Mouse (Mus musculus) left cerebral cortex, postnatal 36 days (tissue): ENCODE measurements around the gene Cacna2d3. TPM values are rescaled to one million over a fixed set of nuclear protein-coding genes. Genes with fewer than 3 reads are reported as not detected.

ENCODE experiments used
- DNase-seq, 2 experiments: peaks; one replicate each; pipeline ENCODE4 v3.0.0; 2021 to 2022; ENCODE audit warnings: low spot score in 2 of 2, mixed read lengths in 1 of 2
- intact Hi-C: fragments of 180-260 bp; cut with DNase I; formaldehyde crosslinking; loops from one replicate; pipeline ENCODE4 v1.15.1; 2025
- total RNA-seq, 2 experiments: library from RNA; stranded (reverse); gene quantifications; 2 replicates each; pipeline ENCODE4 v1.2.3; 2021

The Cacna2d3 gene
- total RNA-seq, 2 experiments from 2014 or later = 108 to 117 TPM

DNA sequence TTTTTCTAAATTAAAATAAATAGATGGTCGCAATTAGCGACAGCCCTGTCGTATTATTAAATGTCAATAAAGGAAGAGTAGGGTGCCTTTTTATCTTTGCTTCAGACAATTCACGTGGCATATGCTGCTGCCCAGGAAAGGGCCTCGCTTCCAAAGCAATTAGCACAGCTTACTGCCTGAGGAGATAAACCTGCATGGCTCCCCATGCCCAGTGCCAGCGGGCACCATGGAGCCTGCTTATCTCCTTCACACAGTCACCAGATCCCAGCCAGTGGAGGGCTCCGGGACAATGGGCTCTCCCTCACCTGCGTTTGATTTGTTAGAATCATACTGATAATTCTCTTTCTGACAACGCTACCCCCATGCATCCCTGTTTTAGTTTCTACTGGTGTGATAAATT is 416.0 kb downstream of the Cacna2d3 start:
- intact Hi-C loops = no loop called here

DNA sequence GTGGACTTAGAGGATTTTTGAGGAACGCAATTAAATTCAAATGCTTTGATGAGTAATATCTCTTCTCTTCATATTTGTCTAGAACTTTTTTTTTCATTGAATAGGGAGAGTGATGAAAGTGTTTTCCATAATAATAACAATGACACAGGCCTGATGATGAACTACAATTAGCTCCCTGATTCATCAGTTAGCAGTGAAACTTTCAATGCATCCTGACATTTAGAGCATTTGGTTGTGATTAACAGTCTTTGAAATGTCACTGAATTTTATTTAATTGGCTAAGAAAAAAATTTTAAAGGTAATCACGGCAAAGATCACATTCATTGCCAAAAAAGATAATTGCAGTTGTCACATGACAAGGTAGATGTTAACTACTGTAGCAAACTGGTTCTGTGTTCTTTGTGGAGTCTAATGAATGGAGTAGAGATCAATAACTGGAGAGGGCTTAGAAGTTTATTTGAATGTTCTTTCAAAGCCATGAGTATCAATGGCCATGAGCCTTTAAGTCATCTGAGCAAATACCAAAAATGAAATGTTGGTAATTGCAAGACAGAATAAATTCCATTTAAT is 425.4 kb downstream of the Cacna2d3 start:
- intact Hi-C loops = no loop called here
- no peak for DNase-seq

More for the DNA sequence above, 416.0 kb downstream of the Cacna2d3 start:
- no peak for DNase-seq

DNA sequence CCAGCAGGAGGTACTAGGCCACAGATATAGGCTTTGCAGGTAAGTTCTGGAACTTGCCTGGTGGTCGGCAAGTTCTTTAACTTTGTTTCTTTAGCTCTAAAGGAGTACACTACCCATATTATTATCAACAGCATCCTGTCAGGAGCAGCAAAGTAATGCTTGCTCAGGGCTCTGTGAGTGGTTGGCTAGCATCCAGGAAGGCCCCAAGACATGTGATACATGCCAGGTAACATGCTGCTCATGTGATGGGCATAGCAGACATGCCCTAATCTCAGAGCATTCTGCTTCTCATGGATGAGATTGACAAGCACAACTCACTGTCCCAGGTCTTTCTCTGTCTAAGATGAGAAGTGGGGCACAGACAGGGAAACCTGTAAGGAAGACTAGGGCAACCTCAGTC is 442.8 kb downstream of the Cacna2d3 start:
- no peak for DNase-seq
- intact Hi-C loops = no loop called here

DNA sequence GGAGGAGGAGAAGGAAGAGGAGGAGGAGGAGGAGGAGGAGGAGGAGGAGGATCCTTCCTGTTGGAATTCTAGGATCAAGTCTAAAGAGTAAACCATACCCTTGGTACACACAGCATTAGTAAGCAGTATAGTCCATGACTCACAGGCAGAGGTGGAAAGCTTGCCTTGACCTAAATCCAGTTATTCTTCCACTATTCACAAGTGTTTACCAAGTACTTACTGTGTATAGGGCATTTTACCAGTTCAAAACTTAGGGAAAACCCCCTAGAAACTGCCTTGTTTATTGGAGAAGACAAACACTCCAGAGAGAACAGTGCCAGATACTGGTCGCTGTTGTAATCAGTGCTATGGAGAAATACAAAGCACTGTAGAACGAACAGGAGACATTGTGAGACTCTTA is 443.3 kb downstream of the Cacna2d3 start:
- intact Hi-C loops = no loop called here
- no peak for DNase-seq

DNA sequence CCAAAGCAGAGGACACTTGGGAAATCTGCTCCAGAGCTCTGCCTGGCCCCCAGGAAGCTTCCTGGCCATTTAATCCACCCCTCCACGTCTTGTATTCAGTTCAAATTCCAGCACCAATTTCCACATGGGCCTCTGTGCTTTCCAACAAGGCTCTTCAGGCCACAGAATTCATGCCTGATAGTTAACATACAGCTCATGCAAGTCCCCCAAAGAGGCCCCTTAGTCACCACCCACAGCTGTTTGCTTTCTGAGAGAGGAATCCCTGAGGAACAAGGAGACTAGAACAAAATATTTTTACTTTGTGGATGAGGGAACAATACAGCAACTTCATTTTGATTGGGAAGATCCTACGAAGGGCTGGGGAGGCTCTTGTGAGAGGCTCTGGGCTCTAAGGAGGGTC is 444.0 kb downstream of the Cacna2d3 start:
- no peak for DNase-seq
- intact Hi-C loops = no loop called here

DNA sequence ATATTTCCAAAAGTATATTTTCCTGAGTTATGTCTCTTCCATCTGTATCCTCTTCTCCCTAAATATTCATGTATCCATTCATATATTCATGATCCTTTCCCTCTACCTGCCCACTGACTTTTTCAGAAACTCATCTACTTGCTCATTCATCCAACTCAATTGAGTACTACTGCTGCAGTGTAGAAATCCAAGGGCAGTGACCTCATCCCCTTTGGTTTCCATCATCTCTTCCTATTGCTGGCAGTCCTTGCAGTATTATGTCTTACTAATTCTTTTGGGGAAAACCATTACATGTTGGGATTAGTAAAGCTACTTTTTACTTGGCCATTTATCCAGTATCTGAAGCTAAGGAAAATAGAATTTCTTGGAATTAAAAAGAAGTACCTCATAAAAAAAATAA is 447.8 kb downstream of the Cacna2d3 start:
- DNase-seq = no peak
- intact Hi-C loops = no loop called here

DNA sequence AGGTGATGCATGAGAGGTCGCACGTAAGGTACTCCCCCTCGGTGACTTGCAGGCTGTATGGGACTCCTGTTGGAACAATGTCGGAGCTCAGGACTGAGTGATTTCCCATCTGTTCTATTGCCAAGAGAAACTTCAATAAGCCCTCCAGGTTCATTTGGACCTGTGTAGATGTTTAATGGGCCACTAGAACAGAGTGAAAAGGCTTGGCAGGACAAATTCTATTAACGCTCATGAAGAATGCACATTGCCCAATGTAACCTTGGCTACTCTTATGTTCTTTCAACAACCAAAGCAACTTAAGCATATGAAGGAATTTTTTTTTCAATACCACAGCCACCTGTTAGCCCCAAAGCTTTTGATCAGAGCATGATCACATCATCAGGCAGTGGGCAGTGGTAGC is 451.1 kb downstream of the Cacna2d3 start:
- intact Hi-C loops = no loop called here
- DNase-seq = no peak

DNA sequence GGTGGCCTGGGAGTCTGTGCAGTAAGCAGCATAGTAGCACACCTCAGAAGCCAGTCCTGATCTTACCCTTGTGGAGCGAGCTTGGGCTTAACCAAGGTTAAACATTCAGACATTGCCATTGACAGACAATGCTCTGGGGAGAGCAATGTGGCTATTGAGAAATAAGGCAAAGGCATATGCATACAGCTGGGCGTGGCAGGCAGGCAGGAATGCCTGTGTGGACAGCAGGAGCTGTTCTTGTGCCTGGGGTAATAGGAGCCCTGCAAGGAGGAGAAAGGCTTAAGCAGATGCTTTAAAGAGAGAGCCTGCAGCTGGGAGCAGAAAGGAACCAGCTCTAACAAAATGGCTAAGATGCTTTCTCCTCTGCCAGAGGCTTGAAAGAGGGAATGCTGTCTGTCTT is 451.8 kb downstream of the Cacna2d3 start:
- intact Hi-C loops = no loop called here

DNA sequence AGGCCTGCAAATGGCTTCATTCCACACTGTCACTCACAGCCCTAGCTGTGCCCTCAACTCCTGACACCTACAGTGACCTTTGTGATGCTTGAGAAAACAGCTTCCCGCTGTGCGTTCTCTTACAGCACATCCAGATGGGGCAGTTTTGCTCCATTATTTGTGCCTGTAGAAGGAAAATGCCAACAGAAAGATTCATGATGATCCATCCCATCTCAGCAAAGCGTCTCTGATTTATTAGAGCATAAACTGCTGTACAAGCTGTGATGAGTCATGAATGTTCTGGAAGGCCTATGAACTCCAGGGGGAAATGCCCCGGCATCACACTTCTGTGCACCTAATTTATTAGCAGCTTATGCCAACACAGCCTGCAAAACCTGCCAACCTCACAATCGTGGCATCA is 453.1 kb downstream of the Cacna2d3 start:
- DNase-seq = no peak
- intact Hi-C loops = no loop called here

More for the DNA sequence above, 451.8 kb downstream of the Cacna2d3 start:
- DNase-seq = no peak

DNA sequence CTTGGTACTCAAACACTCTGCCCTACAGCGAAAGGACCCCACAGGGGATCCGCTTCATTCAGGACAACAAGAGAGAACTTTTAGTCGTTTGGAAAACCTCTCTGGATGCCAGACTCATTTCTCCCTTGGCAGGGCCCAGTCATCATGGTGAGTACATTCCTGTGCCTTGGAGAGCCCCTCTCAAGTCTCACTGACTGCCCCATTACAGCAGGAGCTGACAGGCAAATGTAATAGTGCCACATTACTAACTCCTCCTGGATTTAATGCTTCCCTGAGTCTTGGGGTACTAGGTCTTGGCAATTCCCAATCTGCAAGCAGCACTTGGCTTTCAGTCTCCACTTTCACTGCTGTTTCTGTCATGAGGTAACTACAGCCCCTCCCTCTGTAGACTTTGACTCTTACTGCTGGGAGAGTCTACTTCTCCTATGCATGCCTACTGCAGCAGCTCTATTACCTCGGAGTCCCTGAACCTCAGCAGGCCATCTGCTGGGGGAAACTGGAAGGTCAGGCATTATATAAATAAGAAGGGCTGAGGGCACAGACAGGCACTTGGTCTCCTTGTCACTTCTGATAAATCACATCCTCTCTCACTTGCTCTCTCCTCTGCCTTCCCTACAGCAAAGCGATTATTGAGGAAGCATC is 454.3 kb downstream of the Cacna2d3 start:
- intact Hi-C loops = no loop called here
- no peak for DNase-seq

DNA sequence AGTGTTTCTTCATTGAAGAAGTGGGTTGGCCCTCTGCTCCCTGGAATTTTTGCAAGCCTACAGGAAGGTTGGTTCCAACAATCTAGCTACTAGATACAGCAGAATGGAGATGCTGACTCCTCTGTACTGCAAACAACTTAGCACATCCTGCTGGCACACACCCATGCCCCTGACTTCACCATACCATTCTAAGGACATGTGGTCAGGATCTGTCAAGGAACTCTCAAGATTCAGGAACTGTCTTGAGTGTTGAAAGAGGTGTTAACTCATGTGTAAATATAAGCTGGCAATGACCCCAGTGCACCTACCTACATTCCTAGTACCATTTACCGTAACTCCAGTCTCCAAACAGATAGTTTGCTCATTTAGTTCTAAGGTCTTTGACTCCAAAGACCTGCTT is 461.0 kb downstream of the Cacna2d3 start:
- no peak for DNase-seq

DNA sequence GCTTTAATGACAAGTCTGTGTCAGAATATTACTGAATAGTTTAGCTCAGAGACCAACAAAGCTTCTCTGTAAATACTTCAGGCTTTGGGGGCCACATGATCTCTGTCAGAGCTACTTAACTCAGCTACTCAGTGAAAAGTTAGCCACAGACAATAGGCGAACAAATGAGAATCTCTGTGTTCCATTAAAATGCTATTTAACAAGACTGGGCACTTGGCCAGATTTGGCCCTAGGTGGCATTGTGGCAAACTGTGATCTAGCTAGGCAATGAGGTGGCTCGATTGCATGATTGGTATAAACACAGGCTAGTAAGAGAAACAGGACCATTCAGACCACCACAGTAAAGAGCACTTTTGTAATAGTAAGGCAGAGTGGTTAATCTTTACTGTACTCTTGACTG is 478.1 kb downstream of the Cacna2d3 start:
- DNase-seq = no peak
- intact Hi-C loops = no loop called here

More for the DNA sequence above, 461.0 kb downstream of the Cacna2d3 start:
- intact Hi-C loops = loop anchor here (5.0 kb wide), 1 partner anchor 137 kb away; no protein-coding TSS in a partner anchor

DNA sequence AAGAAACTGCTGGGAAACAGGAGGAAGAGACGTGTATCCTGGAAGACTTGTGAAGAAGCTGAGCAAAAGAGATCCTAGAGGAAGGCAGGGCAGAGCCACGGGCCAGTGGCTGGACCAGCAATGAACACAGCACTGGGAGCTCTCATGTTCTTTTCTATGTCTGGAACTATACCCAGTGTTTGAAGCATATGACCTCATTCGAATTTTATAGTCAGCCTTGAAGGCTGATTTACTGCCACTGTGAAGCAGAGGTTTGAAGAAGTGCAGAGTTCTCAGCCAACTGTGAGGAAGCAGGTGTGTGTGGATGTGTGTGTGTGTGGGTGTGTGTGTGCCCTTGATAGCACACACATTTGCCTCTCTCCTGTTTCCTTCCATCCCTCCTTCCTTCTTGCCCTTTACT is 483.2 kb downstream of the Cacna2d3 start:
- intact Hi-C loops = no loop called here
- no peak for DNase-seq

DNA sequence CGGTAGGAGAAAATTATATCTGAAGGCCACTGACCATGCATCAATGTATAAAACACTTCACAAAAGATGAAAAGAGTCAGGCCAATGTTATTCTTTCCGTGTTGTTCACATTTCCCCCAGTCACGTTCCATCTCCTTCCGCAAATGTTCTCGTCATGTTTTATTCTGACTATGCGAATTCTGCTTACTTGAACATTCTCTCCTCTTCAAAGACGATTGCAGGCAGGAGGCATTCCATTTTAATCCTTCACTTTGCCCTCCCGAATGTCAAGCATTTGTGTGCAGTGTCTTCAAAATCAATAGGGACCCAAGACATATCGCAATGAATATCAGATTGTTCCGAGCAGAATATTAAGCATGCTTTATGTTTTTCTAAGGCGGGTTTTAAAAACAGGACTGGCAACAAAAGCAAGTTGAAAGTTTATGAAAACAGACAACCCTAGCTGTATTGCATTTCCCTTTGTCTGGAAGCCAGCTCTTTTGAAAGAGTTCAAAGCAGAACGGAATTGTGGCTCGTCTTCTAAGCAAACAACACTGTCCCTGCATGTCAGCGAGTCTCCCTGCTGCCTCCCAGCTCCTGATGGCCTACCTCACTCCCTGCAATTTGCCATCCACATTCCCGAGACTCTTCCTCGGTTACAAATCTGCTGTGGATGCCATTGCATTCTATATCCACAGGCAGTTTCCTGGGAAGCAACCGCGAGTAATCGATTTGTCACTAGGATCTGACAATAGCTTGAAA is 492.5 kb downstream of the Cacna2d3 start:
- no peak for DNase-seq
- intact Hi-C loops = no loop called here

DNA sequence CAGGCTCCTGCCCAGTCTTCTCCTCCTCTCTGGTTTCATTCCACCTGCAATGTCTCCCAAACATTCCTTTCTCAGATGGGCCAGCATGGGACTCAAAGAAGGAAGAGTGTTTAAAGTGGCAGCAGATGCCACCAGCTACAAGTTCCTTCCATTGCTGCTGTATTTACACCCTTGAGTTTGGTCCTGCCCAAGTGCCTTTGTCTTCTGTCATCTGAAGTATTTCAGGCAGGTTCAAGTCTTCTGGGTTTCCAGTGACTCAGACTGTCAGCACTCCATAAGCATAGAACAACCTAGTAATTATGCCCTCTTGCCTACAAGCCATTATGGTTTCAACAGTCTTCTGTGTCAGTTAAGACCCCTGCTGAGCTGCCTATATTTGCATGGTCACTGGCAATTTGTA is 493.2 kb downstream of the Cacna2d3 start:
- no peak for DNase-seq
- intact Hi-C loops = no loop called here

DNA sequence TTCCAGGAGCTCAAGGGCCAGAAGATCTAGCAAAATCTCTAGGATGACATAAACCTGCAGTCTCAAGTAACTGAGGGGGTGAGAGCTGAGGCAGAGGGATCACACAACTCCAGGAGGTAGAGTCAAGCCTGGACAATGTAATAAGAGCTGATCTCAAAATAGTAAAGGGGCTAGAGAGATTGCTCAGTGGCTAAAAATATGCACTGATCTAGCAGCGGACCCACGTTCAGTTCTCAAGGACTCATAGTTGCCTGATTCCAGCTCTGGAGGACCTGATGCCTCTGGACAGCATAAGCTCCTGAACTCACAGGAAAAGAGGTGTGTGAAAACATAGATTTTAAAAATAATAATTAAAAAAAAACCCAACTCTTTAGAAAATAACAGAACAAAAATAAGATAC is 493.7 kb downstream of the Cacna2d3 start:
- no peak for DNase-seq
- intact Hi-C loops = no loop called here

DNA sequence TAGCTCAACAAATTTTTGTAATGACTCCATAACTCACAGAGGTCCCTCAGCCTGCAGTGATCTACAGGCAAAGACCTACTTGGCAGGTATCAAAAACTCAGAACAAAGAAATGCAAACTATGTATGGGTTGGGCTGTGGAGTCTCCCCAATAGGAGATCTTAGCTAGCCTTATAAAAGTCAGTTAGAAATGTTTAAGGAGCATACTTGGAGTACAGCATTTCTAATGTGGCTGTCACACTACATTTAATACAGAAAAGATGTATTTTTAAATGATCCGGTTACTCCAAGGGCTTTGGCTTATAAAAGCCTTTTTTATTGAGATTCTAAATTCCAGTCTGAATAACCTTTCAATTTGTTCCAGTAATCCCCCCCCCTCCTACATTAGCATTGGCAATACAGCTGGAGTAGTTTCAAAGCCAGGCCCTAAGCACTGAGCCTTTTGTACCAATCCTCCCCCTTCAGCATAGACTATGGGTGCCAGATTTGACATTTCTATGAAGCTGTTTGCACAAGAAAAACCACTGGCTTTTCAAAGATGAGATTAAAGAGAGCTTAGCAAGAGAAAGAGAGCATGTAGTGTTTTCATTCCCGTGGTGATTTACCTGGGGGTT is 495.8 kb downstream of the Cacna2d3 start:
- no peak for DNase-seq
- intact Hi-C loops = no loop called here

DNA sequence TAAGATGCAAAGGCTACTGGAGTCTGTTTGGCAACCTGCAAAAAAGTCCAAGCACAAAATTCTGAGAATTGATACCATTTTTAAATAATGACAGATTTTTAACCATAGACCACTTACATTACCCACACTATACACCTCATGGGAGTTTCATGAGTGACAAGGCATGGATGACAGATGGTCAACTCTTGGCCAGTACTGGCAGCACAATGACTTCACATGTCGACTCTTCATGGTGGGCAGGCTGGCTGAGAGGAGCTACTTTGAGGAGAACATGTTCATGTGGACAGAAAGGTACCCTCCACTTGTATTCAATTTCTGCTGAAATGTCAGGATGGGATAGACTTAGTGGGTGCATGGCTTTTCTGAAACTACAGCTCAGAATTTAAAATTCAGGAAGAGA is 498.7 kb downstream of the Cacna2d3 start:
- no peak for DNase-seq
- intact Hi-C loops = no loop called here

DNA sequence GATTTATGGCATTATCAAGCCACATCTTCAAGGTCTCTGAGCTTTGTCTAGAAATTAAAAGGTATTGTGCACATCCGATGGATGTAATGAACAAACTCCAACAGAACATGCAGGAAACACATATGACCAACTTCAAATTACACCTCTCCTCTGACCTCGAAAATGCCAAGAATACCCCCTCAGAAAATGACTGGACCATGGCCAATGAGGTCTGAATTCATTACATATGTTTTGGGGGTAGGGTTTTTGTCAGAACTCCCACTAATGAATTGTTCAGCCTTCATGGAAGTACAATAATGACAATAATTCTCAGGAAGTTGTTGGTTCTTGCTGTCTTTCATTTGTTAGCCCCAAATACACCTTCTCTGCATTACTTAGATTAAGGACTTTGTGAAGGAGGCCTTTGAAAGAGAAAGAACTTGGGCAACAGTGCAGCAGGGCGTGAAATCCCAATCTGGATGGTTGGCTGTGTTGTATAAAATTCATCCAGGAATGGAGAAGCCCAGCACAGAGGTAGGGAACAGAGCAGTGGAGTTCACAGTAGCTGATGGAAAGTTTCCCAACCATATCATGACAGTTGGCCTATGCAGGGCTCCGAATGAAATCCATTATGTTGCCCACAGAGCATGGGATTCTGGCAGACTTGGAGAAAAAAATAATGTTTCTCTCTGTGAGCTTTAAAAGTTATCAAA is 499.3 kb downstream of the Cacna2d3 start:
- DNase-seq = no peak
- intact Hi-C loops = no loop called here

DNA sequence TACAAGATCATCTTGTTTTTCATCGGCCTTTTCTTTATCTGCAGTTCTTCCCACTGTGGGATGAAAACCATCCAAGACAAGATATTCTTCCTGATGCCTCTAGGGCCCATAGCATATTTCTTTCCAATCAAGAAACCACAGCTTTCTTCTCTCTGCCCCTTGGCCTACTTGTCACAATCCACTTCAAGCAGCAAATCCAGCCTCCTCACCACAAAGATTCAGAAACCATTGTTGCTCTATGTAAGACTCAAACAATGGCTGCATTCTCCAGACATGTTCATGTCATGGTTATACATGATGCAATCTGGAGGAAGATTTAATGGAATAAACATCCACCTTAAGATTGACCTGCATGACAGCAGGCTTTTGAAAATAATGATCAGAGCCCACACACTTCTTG is 505.6 kb downstream of the Cacna2d3 start:
- intact Hi-C loops = no loop called here
- no peak for DNase-seq
